ENCODE assay signal across 11 mouse cellular contexts in the genomic region with DNA sequence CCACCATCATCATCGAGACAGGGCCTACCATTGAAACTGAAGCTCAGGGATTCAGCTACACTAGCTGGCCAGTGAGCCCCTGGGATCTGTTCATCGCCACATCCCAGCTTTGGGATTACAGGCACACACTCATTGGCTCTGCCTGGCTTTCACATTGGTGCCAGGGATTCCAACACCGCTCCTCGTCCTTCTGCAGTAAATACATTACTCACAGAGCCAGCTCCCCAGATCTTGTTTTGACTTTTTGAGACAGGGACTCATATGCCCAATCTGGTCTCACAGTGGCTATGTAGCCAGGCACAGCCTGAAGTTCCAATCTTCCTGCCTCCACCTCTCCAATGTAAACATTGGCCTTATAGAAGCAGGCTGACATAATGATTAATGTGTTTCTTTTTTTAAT.
"Had no signal": no experiment of that assay in that cellular context is flagged by ENCODE, and none has a peak within 500 bp of the region (broad histone marks: within the 10 kb centered on the region; RNA-seq: fewer than 3 reads in every experiment).

No protein-coding gene starts in this region.

- H3K27me3 ChIP-seq: limb, embryonic 13.5 days; midbrain, embryonic 15.5 days; neural tube, embryonic 12.5 days had no signal

- H3K4me3 ChIP-seq: limb, embryonic 13.5 days; midbrain, embryonic 15.5 days; neural tube, embryonic 12.5 days had no signal

- ATAC-seq: midbrain, embryonic 15.5 days had no signal

- H3K36me3 ChIP-seq: limb, embryonic 13.5 days; midbrain, embryonic 15.5 days; neural tube, embryonic 12.5 days had no signal

- DNase-seq: kidney, adult 9 months; kidney, postnatal 36 days; left cerebral cortex, postnatal 4 days; lung, adult 18-20 months had no signal

- H3K27ac ChIP-seq: kidney, postnatal 0 days; limb, embryonic 13.5 days; liver, embryonic 14.5 days; midbrain, embryonic 15.5 days; neural tube, embryonic 12.5 days; stomach, postnatal 0 days had no signal

- H3K9me3 ChIP-seq: limb, embryonic 13.5 days; midbrain, embryonic 15.5 days; neural tube, embryonic 12.5 days had no signal

- H3K4me2 ChIP-seq: limb, embryonic 13.5 days; midbrain, embryonic 11.5 days; midbrain, embryonic 15.5 days; neural tube, embryonic 12.5 days had no signal

- H3K9ac ChIP-seq: limb, embryonic 13.5 days; liver, embryonic 14.5 days; midbrain, embryonic 15.5 days; neural tube, embryonic 12.5 days had no signal
